Mouse (Mus musculus): ENCODE measurements at regions not wholly inside any gene's neighbourhood (a gene's known extent, or its start where the extent isn't known, plus 50 kb on each side); places are given as distances from the start of the nearest gene placed in this dataset.

GRCm38 (mm10) chr17:48592457-48592856, 137.8 kb downstream of the Unc5cl start:
- DNase-seq (ENCODE audit: low read depth, low spot score): peak; percentile 51

- peak; percentile 87 for DNase-seq (ENCODE audit: low read depth, low spot score)
Observed at GRCm38 (mm10) chr17:48595418-48595963, 140.8 kb downstream of the Unc5cl start.

GRCm38 (mm10) chr17:48596406-48596805, 141.7 kb downstream of the Unc5cl start:
- peak; percentile 27 for DNase-seq (ENCODE audit: low read depth, low spot score)

- no peak for DNase-seq (ENCODE audit: low read depth, low spot score)
Observed at GRCm38 (mm10) chr17:48597301-48597700, 142.6 kb downstream of the Unc5cl start.

- DNase-seq (ENCODE audit: low read depth, low spot score): peak; percentile 94
Observed at GRCm38 (mm10) chr17:48598471-48599141, 143.9 kb downstream of the Unc5cl start.

- no peak for DNase-seq (ENCODE audit: low read depth, low spot score)
Observed at GRCm38 (mm10) chr17:48600176-48600575, 145.5 kb downstream of the Unc5cl start.

GRCm38 (mm10) chr17:48602554-48602953, 147.9 kb downstream of the Unc5cl start:
- peak; percentile 81 for DNase-seq (ENCODE audit: low read depth, low spot score)

- no peak for DNase-seq (ENCODE audit: low read depth, low spot score)
Observed at GRCm38 (mm10) chr17:48606767-48607166, 152.1 kb downstream of the Unc5cl start.

- no peak for DNase-seq (ENCODE audit: low read depth, low spot score)
Observed at GRCm38 (mm10) chr17:48608315-48608714, 153.6 kb downstream of the Unc5cl start.

- DNase-seq (ENCODE audit: low read depth, low spot score): no peak
Observed at GRCm38 (mm10) chr17:48610107-48610506, 155.4 kb downstream of the Unc5cl start.

- no peak for DNase-seq (ENCODE audit: low read depth, low spot score)
Observed at GRCm38 (mm10) chr17:48610806-48611205, 156.1 kb downstream of the Unc5cl start.

- DNase-seq (ENCODE audit: low read depth, low spot score): no peak
Observed at GRCm38 (mm10) chr17:48613491-48613890, 158.8 kb downstream of the Unc5cl start.

- DNase-seq (ENCODE audit: low read depth, low spot score): no peak
Observed at GRCm38 (mm10) chr17:48615248-48615647, 160.5 kb downstream of the Unc5cl start.

GRCm38 (mm10) chr17:48616205-48616604, 161.5 kb downstream of the Unc5cl start:
- DNase-seq (ENCODE audit: low read depth, low spot score): no peak

GRCm38 (mm10) chr17:48620896-48621295, 166.2 kb downstream of the Unc5cl start:
- DNase-seq (ENCODE audit: low read depth, low spot score): no peak

GRCm38 (mm10) chr17:48621676-48622075, 167.0 kb downstream of the Unc5cl start:
- DNase-seq (ENCODE audit: low read depth, low spot score): no peak

GRCm38 (mm10) chr17:48624937-48625336, 170.2 kb downstream of the Unc5cl start:
- peak; percentile 24 for DNase-seq (ENCODE audit: low read depth, low spot score)

GRCm38 (mm10) chr17:48625971-48626370, 171.3 kb downstream of the Unc5cl start:
- peak; percentile 73 for DNase-seq (ENCODE audit: low read depth, low spot score)

GRCm38 (mm10) chr17:48639611-48640010, 184.9 kb downstream of the Unc5cl start:
- DNase-seq (ENCODE audit: low read depth, low spot score): no peak

GRCm38 (mm10) chr17:48643533-48644019, 188.9 kb downstream of the Unc5cl start:
- no peak for DNase-seq (ENCODE audit: low read depth, low spot score)

GRCm38 (mm10) chr17:48645056-48645455, 190.4 kb downstream of the Unc5cl start:
- no peak for DNase-seq (ENCODE audit: low read depth, low spot score)

GRCm38 (mm10) chr17:48646626-48647195, 192.0 kb downstream of the Unc5cl start:
- DNase-seq (ENCODE audit: low read depth, low spot score): no peak

- no peak for DNase-seq (ENCODE audit: low read depth, low spot score)
Observed at GRCm38 (mm10) chr17:48647431-48647830, 192.7 kb downstream of the Unc5cl start.
